Comparison of ENCODE assay signal across 16 mouse cellular contexts in genomic region chr12:99718161-99718560, GRCm38 (mm10).
"Had no signal": no experiment of that assay in that cellular context is flagged by ENCODE, and none has a peak within 500 bp of the region (broad histone marks: within the 10 kb centered on the region; RNA-seq: fewer than 3 reads in every experiment).

No protein-coding gene starts in this region.

- DNase-seq: retina, postnatal 1 day; right cerebral cortex, adult 18-20 months; right cerebral cortex, postnatal 14 days; right cerebral cortex, postnatal 25 days; right cerebral cortex, postnatal 4 days; spleen, adult 18-20 months; thymus, adult 18-20 months; thymus, adult 2 months; thymus, postnatal 14 days; thymus, postnatal 25 days; thymus, postnatal 36 days; thymus, postnatal 4 days had no signal

- H3K36me3 ChIP-seq: neural tube, embryonic 13.5 days; neural tube, embryonic 15.5 days; stomach, embryonic 15.5 days had no signal

- H3K27me3 ChIP-seq: neural tube, embryonic 13.5 days; neural tube, embryonic 15.5 days; stomach, embryonic 15.5 days had no signal

- H3K9ac ChIP-seq: neural tube, embryonic 13.5 days; neural tube, embryonic 15.5 days; stomach, embryonic 15.5 days had no signal

- H3K9me3 ChIP-seq: neural tube, embryonic 13.5 days; neural tube, embryonic 15.5 days; stomach, embryonic 15.5 days had no signal

- H3K4me1 ChIP-seq: stomach, embryonic 15.5 days had no signal

- H3K4me3 ChIP-seq: neural tube, embryonic 13.5 days; neural tube, embryonic 15.5 days; stomach, embryonic 15.5 days had no signal

- H3K27ac ChIP-seq: neural tube, embryonic 13.5 days; neural tube, embryonic 15.5 days; stomach, embryonic 15.5 days; stomach, postnatal 0 days had no signal
